Mouse (Mus musculus): Measurements from ENCODE around the gene Klc3. TPM values are rescaled to one million over a fixed set of nuclear protein-coding genes. Genes with fewer than 3 reads are reported as not detected.
A peak's percentile ranks its signal among the peaks of the same experiment; 100 is the strongest.

Gene Klc3
- polyA plus RNA-seq (2012; fragmentation: generic; extraction: Trizol) = 3.5 TPM

DNA sequence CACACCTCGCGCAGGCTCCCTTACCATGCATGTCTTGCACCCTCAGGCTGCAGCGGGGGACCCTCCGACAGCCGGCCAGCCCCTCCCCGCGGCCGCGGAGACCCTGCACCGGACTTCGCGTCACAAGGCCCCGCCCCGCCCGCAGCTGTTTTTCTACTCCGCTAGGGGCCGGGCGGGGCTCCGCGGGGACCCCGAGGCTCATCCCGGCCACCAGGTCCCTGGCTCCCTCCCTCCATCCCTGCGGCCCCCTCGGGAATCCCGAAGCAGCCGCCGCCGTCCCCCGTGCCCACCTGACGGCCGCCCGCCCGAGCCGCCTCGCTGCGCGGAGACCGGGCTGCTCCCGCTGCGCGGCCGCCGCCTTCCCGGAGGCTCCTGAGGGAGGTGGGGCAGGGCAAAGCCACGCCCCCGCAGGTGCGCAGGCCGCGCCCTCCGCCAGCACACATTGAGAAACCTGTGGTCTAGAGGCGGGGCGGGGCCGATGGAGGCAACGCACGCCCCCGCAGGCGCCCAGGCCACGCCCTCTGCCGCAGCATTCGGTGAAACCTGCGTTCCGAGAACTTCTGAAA, at the start of gene Klc3:
Gene Klc3 (minus strand): TSS at position 374 of the 566 bp plus-strand sequence.
- H3K36me3 ChIP-seq (ENCODE audit: control insufficient read depth, insufficient read depth) = no peaks in the 10 kb centered on the region
- H3K27me3 ChIP-seq (ENCODE audit: control insufficient read depth, insufficient read depth, insufficient read length) = peaks cover 17% of the 10 kb centered on the region
- H3K79me2 ChIP-seq (ENCODE audit: control insufficient read depth, insufficient read depth) = no peaks in the 10 kb centered on the region
- H3ac ChIP-seq (ENCODE audit: control insufficient read depth, insufficient read length) = no peak within 1 kb of the TSS
- TF ChIP-seq POLR2A (IDR thresholded peaks at IDR 0.05; ENCODE audit: insufficient read length, low read depth) (no peak), E2F4 (IDR thresholded peaks at IDR 0.05; ENCODE audit: insufficient read depth) (no peak), SRF (IDR thresholded peaks at IDR 0.05; ENCODE audit: control insufficient read depth, insufficient read length, low read depth) (no peak), POLR2AphosphoS2 (IDR thresholded peaks at IDR 0.05; ENCODE audit: insufficient read length, low read depth) (no peak), USF1 (IDR thresholded peaks at IDR 0.05; ENCODE audit: low read depth) (no peak), MAX (IDR thresholded peaks at IDR 0.05; ENCODE audit: low read depth) (no peak)
- no peak within 1 kb of the TSS for H3K4me3 ChIP-seq
- peak within 1 kb of the TSS; percentile 45 for H3K4me2 ChIP-seq (ENCODE audit: low read depth)

DNA sequence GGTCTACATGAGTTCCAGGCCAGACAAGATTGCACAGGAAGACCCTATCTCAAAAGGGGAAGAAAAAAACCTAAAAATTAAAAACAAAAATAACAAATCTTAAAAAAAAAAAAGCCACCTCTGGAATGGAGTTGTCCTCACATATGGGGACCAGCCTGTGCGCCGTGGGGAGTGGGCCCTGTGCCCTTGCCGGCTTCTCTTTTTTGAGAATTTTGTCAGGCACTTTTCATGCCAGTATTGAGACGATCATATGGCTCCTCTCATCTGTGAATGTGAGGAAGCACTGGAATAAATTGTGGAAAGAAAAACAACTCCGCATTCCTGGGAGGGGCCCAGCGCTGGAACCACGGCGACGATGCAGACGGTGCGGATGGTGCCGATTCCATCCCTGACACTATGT, 45.3 kb upstream of the Klc3 start:
- Histone ChIP-seq H3ac (ENCODE audit: control insufficient read depth, insufficient read length) (no peak overlapping the region), H3K4me2 (ENCODE audit: low read depth) (no peak overlapping the region), H3K36me3 (ENCODE audit: control insufficient read depth, insufficient read depth) (no peaks in the 10 kb centered on the region), H3K27me3 (ENCODE audit: control insufficient read depth, insufficient read depth, insufficient read length) (no peaks in the 10 kb centered on the region), H3K79me2 (ENCODE audit: control insufficient read depth, insufficient read depth) (no peaks in the 10 kb centered on the region), H3K4me3 (no peak overlapping the region)
- no peak for TF ChIP-seq CEBPB (IDR thresholded peaks at IDR 0.05; ENCODE audit: insufficient read depth, poor library complexity, severe bottlenecking)
- TF ChIP-seq MYOG (IDR thresholded peaks at IDR 0.05; ENCODE audit: control insufficient read depth in 1 of 3, insufficient read depth in 1 of 3, insufficient read length in 2 of 3, low read depth in 2 of 3) = no peak
- TF ChIP-seq REST (IDR thresholded peaks at IDR 0.05; ENCODE audit: insufficient read depth, insufficient read length) = no peak
- TF ChIP-seq USF1 (IDR thresholded peaks at IDR 0.05; ENCODE audit: low read depth) = no peak
- TF ChIP-seq MYOD1 (IDR thresholded peaks at IDR 0.05; ENCODE audit: control insufficient read depth in 1 of 3, insufficient read length in 2 of 3, low read depth in 2 of 3) = no peak
- TF ChIP-seq TCF12 (IDR thresholded peaks at IDR 0.05; ENCODE audit: insufficient read depth, poor library complexity, severe bottlenecking) = no peak
- TF ChIP-seq E2F4 (IDR thresholded peaks at IDR 0.05; ENCODE audit: insufficient read depth) = no peak
- no peak for TF ChIP-seq POLR2A (IDR thresholded peaks at IDR 0.05; ENCODE audit: insufficient read length, low read depth)
- no peak for TF ChIP-seq POLR2AphosphoS2 (IDR thresholded peaks at IDR 0.05; ENCODE audit: insufficient read length, low read depth)
- TF ChIP-seq TCF3 (IDR thresholded peaks at IDR 0.05; ENCODE audit: insufficient read length, low read depth) = no peak
- no peak for TF ChIP-seq MAX (IDR thresholded peaks at IDR 0.05; ENCODE audit: low read depth)
- no peak for TF ChIP-seq SRF (IDR thresholded peaks at IDR 0.05; ENCODE audit: control insufficient read depth, insufficient read length, low read depth)

DNA sequence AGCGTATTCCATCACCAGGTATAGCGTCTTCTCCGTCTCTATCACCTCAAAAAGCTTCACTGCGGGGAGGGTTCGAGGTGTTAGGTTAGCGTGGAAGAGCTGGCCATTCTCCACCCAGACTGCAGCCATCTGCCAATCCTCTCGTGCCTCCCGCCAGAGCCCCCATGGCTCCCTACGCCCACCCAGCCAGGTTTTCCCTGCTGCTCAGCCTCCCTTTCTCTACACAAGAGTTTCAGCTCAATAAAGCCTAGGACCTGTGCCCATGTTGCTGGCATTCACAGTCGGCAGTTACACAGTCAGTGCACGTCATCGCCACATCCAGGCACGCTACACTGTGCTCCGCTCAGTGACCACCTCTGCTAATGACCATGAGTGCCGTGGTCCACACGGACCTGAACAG, 43.8 kb upstream of the Klc3 start:
- Histone ChIP-seq H3K4me2 (ENCODE audit: low read depth) (no peak overlapping the region), H3ac (ENCODE audit: control insufficient read depth, insufficient read length) (no peak overlapping the region), H3K79me2 (ENCODE audit: control insufficient read depth, insufficient read depth) (no peaks in the 10 kb centered on the region), H3K27me3 (ENCODE audit: control insufficient read depth, insufficient read depth, insufficient read length) (no peaks in the 10 kb centered on the region), H3K4me3 (no peak overlapping the region), H3K36me3 (ENCODE audit: control insufficient read depth, insufficient read depth) (no peaks in the 10 kb centered on the region)
- no peak for TF ChIP-seq REST (IDR thresholded peaks at IDR 0.05; ENCODE audit: insufficient read depth, insufficient read length)
- TF ChIP-seq E2F4 (IDR thresholded peaks at IDR 0.05; ENCODE audit: insufficient read depth) = no peak
- TF ChIP-seq MYOG (IDR thresholded peaks at IDR 0.05; ENCODE audit: control insufficient read depth in 1 of 3, insufficient read depth in 1 of 3, insufficient read length in 2 of 3, low read depth in 2 of 3) = no peak
- no peak for TF ChIP-seq POLR2A (IDR thresholded peaks at IDR 0.05; ENCODE audit: insufficient read length, low read depth)

DNA sequence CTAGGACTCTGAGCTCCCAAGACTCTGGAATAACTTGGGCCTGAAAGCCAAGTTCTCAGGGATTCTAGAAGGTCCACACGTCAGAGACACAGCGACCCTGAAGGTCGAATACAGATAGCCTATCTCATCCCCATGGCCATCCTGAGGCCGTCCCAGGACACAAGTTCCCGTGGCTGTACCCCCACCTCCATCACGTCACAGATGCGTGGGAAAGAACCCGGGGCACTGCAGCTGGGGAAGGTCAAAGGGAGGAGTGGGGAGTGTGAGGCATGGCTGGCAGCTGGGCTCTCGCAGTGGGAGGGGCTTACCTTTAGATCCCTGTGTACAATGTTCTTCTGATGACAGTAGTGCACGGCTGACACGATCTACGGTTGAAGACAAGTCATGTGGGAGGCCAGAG, 40.9 kb upstream of the Klc3 start:
- no peak overlapping the region for H3K4me2 ChIP-seq (ENCODE audit: low read depth)
- no peaks in the 10 kb centered on the region for H3K27me3 ChIP-seq (ENCODE audit: control insufficient read depth, insufficient read depth, insufficient read length)
- no peaks in the 10 kb centered on the region for H3K79me2 ChIP-seq (ENCODE audit: control insufficient read depth, insufficient read depth)
- H3ac ChIP-seq (ENCODE audit: control insufficient read depth, insufficient read length) = no peak overlapping the region
- peaks cover 7% of the 10 kb centered on the region for H3K36me3 ChIP-seq (ENCODE audit: control insufficient read depth, insufficient read depth)
- TF ChIP-seq E2F4 (IDR thresholded peaks at IDR 0.05; ENCODE audit: insufficient read depth) = no peak
- H3K4me3 ChIP-seq = no peak overlapping the region

- Histone ChIP-seq H3ac (ENCODE audit: control insufficient read depth, insufficient read length) (no peak overlapping the region), H3K36me3 (ENCODE audit: control insufficient read depth, insufficient read depth) (peaks cover 7% of the 10 kb centered on the region), H3K27me3 (ENCODE audit: control insufficient read depth, insufficient read depth, insufficient read length) (no peaks in the 10 kb centered on the region), H3K79me2 (ENCODE audit: control insufficient read depth, insufficient read depth) (no peaks in the 10 kb centered on the region), H3K4me2 (ENCODE audit: low read depth) (no peak overlapping the region), H3K4me3 (no peak overlapping the region)
- no peak for TF ChIP-seq USF1 (IDR thresholded peaks at IDR 0.05; ENCODE audit: low read depth)
- TF ChIP-seq TCF3 (IDR thresholded peaks at IDR 0.05; ENCODE audit: insufficient read length, low read depth) = no peak
These were observed 39.4 kb upstream of the Klc3 start for GRCm38 (mm10) chr7:19443344-19443743.

DNA sequence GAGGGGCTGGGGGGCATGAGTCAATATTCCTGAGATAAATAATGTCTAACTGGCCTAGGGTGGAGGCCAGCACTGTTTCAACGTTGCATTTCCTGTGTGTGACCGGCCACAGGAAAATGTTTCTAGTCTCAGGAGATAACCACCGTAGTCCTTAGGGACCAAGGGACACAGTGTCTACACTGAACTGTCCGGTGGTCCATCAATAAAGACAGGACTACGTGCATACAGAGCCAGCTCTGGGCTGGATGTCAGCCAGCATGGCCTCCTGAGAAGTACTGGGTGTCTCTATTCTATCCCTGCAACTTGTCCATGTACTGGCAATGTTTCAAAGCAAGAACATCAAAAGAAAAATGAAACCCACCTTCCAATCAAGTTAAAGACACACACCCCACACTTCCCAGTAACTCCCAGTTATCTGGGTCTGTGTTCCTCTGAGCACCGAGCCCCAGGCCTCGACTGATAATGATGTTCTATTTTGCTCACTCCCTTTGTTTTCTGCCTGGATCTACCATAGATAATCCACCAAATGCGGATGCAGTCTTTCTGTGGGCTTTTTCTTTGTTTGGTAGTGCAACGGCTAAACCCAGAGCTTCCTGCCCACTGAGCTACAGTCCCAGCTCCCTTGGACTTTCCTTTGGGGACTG, 37.7 kb upstream of the Klc3 start:
- Histone ChIP-seq H3K4me2 (ENCODE audit: low read depth) (no peak overlapping the region), H3K36me3 (ENCODE audit: control insufficient read depth, insufficient read depth) (peaks cover 11% of the 10 kb centered on the region), H3K79me2 (ENCODE audit: control insufficient read depth, insufficient read depth) (no peaks in the 10 kb centered on the region), H3K4me3 (no peak overlapping the region), H3ac (ENCODE audit: control insufficient read depth, insufficient read length) (no peak overlapping the region), H3K27me3 (ENCODE audit: control insufficient read depth, insufficient read depth, insufficient read length) (no peaks in the 10 kb centered on the region)
- no peak for TF ChIP-seq USF1 (IDR thresholded peaks at IDR 0.05; ENCODE audit: low read depth)
- no peak for TF ChIP-seq TCF3 (IDR thresholded peaks at IDR 0.05; ENCODE audit: insufficient read length, low read depth)
- TF ChIP-seq CEBPB (IDR thresholded peaks at IDR 0.05; ENCODE audit: insufficient read depth, poor library complexity, severe bottlenecking) = no peak
- no peak for TF ChIP-seq MYOG (IDR thresholded peaks at IDR 0.05; ENCODE audit: control insufficient read depth in 1 of 3, insufficient read depth in 1 of 3, insufficient read length in 2 of 3, low read depth in 2 of 3)
- no peak for TF ChIP-seq POLR2A (IDR thresholded peaks at IDR 0.05; ENCODE audit: insufficient read length, low read depth)
- no peak for TF ChIP-seq POLR2AphosphoS2 (IDR thresholded peaks at IDR 0.05; ENCODE audit: insufficient read length, low read depth)
- no peak for TF ChIP-seq MYOD1 (IDR thresholded peaks at IDR 0.05; ENCODE audit: control insufficient read depth in 1 of 3, insufficient read length in 2 of 3, low read depth in 2 of 3)
- no peak for TF ChIP-seq TCF12 (IDR thresholded peaks at IDR 0.05; ENCODE audit: insufficient read depth, poor library complexity, severe bottlenecking)
- no peak for TF ChIP-seq E2F4 (IDR thresholded peaks at IDR 0.05; ENCODE audit: insufficient read depth)
- no peak for TF ChIP-seq REST (IDR thresholded peaks at IDR 0.05; ENCODE audit: insufficient read depth, insufficient read length)
- no peak for TF ChIP-seq MAX (IDR thresholded peaks at IDR 0.05; ENCODE audit: low read depth)
- TF ChIP-seq SRF (IDR thresholded peaks at IDR 0.05; ENCODE audit: control insufficient read depth, insufficient read length, low read depth) = no peak
